Mouse (Mus musculus) heart, embryonic 15.5 days (tissue): ENCODE measurements around the gene Zfp560. TPM values are rescaled to one million over a fixed set of nuclear protein-coding genes. Genes with fewer than 3 reads are reported as not detected.
"Not testable (repeated sequence)": the region's sequence is repeated elsewhere in the genome, so short reads cannot be mapped to it uniquely, and the experiment has no call there.

Experiments used
- ATAC-seq: fragments of 200-750 bp; cut with Nextera tagmentation; replicated peaks from 2 replicates; pipeline ENCODE4 v1.8.0; 2017; ENCODE audit warnings: low read depth, moderate TSS enrichment; ENCODE audit not compliant: insufficient number of reproducible peaks, insufficient read depth, low FRiP score
- H3K27ac ChIP-seq: fragments of 300-500 bp; sonication (generic); 2 replicates; pipeline ENCODE4 v1.5.1; 2015; ENCODE audit warnings: mild to moderate bottlenecking, inconsistent platforms
- H3K27me3 ChIP-seq: fragments of 300-500 bp; sonication (generic); 2 replicates; pipeline ENCODE4 v1.6.1; 2015; ENCODE audit warnings: inconsistent platforms
- H3K36me3 ChIP-seq: fragments of 300-500 bp; sonication (generic); 2 replicates; pipeline ENCODE4 v1.6.1; 2015; ENCODE audit warnings: mild to moderate bottlenecking, inconsistent platforms
- H3K4me1 ChIP-seq: fragments of 300-500 bp; sonication (generic); replicated peaks from 2 replicates; pipeline ENCODE4 v1.6.1; 2015; ENCODE audit warnings: inconsistent platforms
- H3K4me2 ChIP-seq: fragments of 300-500 bp; sonication (generic); 2 replicates; pipeline ENCODE4 v1.6.1; 2015; ENCODE audit warnings: inconsistent platforms, mild to moderate bottlenecking, moderate library complexity
- H3K4me3 ChIP-seq: fragments of 300-500 bp; sonication (generic); 2 replicates; pipeline ENCODE4 v1.5.1; 2015; ENCODE audit warnings: mild to moderate bottlenecking, inconsistent platforms
- H3K9ac ChIP-seq: fragments of 300-500 bp; sonication (generic); 2 replicates; pipeline ENCODE4 v1.6.1; 2015; ENCODE audit warnings: mild to moderate bottlenecking, inconsistent platforms
- H3K9me3 ChIP-seq: fragments of 300-500 bp; sonication (generic); replicated peaks from 2 replicates; pipeline ENCODE4 v1.6.1; 2016; ENCODE audit warnings: inconsistent platforms
- WGBS: fragments of 180-500 bp; shearing (Covaris S2); methylation state at CpG from one replicate; pipeline ENCODE4 v1.1.7; 2015; ENCODE audit warnings: mixed read lengths; 5-methylcytosine and 5-hydroxymethylcytosine counted together
- polyA plus RNA-seq: library from polyadenylated mRNA; unstranded; fragments of >200 nt; fragmentation: Nextera tagmentation; extraction: Ambion mirVana; gene quantifications from 2 replicates; pipeline ENCODE4 v1.2.1, GENCODE M21; 2015

The Zfp560 gene
- polyA plus RNA-seq, 1 experiment from 2014 or later: 30.8 TPM

- 65% methylated on average over 5 of the region's 5 CpGs for WGBS
- ATAC-seq, H3K4me2 ChIP-seq, H3K36me3 ChIP-seq, H3K9me3 ChIP-seq, H3K27me3 ChIP-seq, H3K4me1 ChIP-seq, H3K9ac ChIP-seq, H3K27ac ChIP-seq, H3K4me3 ChIP-seq: not testable (repeated sequence)
Measured at GRCm38 (mm10) chr9:20295562-20295961, 89.4 kb downstream of the Zfp560 start.

Other genes with a start within 250 kb of the Zfp560 start
- gene Olfr870, start 211.1 kb downstream of the Zfp560 start, polyA plus RNA-seq: not detected in 2 replicates
- not detected in 2 replicates for gene Olfr871, start 173.0 kb downstream of the Zfp560 start, polyA plus RNA-seq
- gene Olfr872, start 148.1 kb downstream of the Zfp560 start, polyA plus RNA-seq: not detected in 2 replicates
- not detected in 2 replicates for gene Olfr39, start 102.8 kb downstream of the Zfp560 start, polyA plus RNA-seq
- gene Olfr873, start 86.6 kb downstream of the Zfp560 start, polyA plus RNA-seq: not detected in 2 replicates
- gene Olfr18, start 49.1 kb downstream of the Zfp560 start, polyA plus RNA-seq: 0.08 TPM in 1 of 2 replicates, not detected in the other
- gene Zfp26, start 75.0 kb upstream of the Zfp560 start, polyA plus RNA-seq: 7.8 and 10.1 TPM in 2 replicates
- gene Zfp426, start 107.6 kb upstream of the Zfp560 start, polyA plus RNA-seq: 9.9 and 12.6 TPM in 2 replicates
- gene Zfp266, start 136.2 kb upstream of the Zfp560 start, polyA plus RNA-seq: 42.6 and 46.3 TPM in 2 replicates
- 9.4 and 10.9 TPM in 2 replicates for gene Zfp846, start 196.1 kb upstream of the Zfp560 start, polyA plus RNA-seq